Mouse (Mus musculus): ENCODE measurements around the gene Sdhc. TPM values are rescaled to one million over a fixed set of nuclear protein-coding genes. Genes with fewer than 3 reads are reported as not detected.

Gene Sdhc
- polyA plus RNA-seq, 1 experiment from 2014 or later = 291 TPM

GRCm38 (mm10) chr1:171112986-171113385 is 37.4 kb downstream of the Sdhc start:
- Histone ChIP-seq H3K9me3 (ENCODE audit: control insufficient read depth, low read length) (no peaks in the 10 kb centered on the region), H3K4me2 (ENCODE audit: low read depth) (no peak overlapping the region), H3K9ac (ENCODE audit: low read length) (no peak overlapping the region), H3K36me3 (ENCODE audit: control insufficient read depth, insufficient read depth, low read length) (no peaks in the 10 kb centered on the region), H3K27ac (ENCODE audit: low read depth, low read length) (no peak overlapping the region), H3K27me3 (ENCODE audit: control insufficient read depth, insufficient read depth, low read length) (no peaks in the 10 kb centered on the region), H3K4me3 (ENCODE audit: low read depth, low read length) (no peak overlapping the region), H3K4me1 (ENCODE audit: control insufficient read depth, insufficient read depth, low read length) (peaks cover 3% of the 10 kb centered on the region; the same call in 1 of the 2 replicates)
- WGBS = 79% methylated on average over 4 of the region's 4 CpGs
- ATAC-seq (ENCODE audit: insufficient read depth, low FRiP score, low TSS enrichment) = no peak
- no peak for DNase-seq (ENCODE audit: low spot score)

GRCm38 (mm10) chr1:171111781-171112575 is 38.4 kb downstream of the Sdhc start:
- 5% methylated on average over 15 of the region's 15 CpGs for WGBS
- Histone ChIP-seq H3K4me1 (ENCODE audit: control insufficient read depth, insufficient read depth, low read length) (peaks cover 3% of the 10 kb centered on the region; the same call in 1 of the 2 replicates), H3K4me3 (ENCODE audit: low read depth, low read length) (peak overlapping the region; percentile 44), H3K9ac (ENCODE audit: low read length) (0 out of 2 replicates have a peak overlapping the region, but pooled peaks have one; percentile 20), H3K9me3 (ENCODE audit: control insufficient read depth, low read length) (no peaks in the 10 kb centered on the region), H3K27me3 (ENCODE audit: control insufficient read depth, insufficient read depth, low read length) (no peaks in the 10 kb centered on the region), H3K27ac (ENCODE audit: low read depth, low read length) (no peak overlapping the region), H3K4me2 (ENCODE audit: low read depth) (peak overlapping the region; percentile 52), H3K36me3 (ENCODE audit: control insufficient read depth, insufficient read depth, low read length) (no peaks in the 10 kb centered on the region)
- ATAC-seq (ENCODE audit: insufficient read depth, low FRiP score, low TSS enrichment) (no peak), DNase-seq (ENCODE audit: low spot score) (no peak)

- Histone ChIP-seq H3K27ac (ENCODE audit: low read depth, low read length) (peak overlapping the region; percentile 64; the same call in 1 of the 2 replicates), H3K36me3 (ENCODE audit: control insufficient read depth, insufficient read depth, low read length) (no peaks in the 10 kb centered on the region), H3K4me1 (ENCODE audit: control insufficient read depth, insufficient read depth, low read length) (peaks cover 3% of the 10 kb centered on the region; the same call in 1 of the 2 replicates), H3K4me3 (ENCODE audit: low read depth, low read length) (peak overlapping the region; percentile 44), H3K4me2 (ENCODE audit: low read depth) (peak overlapping the region; percentile 52), H3K27me3 (ENCODE audit: control insufficient read depth, insufficient read depth, low read length) (no peaks in the 10 kb centered on the region), H3K9me3 (ENCODE audit: control insufficient read depth, low read length) (no peaks in the 10 kb centered on the region), H3K9ac (ENCODE audit: low read length) (peak overlapping the region; percentile 67)
- DNase-seq (ENCODE audit: low spot score) (peak; percentile 96), ATAC-seq (ENCODE audit: insufficient read depth, low FRiP score, low TSS enrichment) (peak; percentile 85)
- WGBS = under 1% methylated on average over 38 of the region's 38 CpGs
Measured at GRCm38 (mm10) chr1:171111020-171111780, 39.2 kb downstream of the Sdhc start.

- H3K36me3 ChIP-seq (ENCODE audit: control insufficient read depth, insufficient read depth, low read length) = no peaks in the 10 kb centered on the region
- peak overlapping the region; percentile 43 for H3K4me2 ChIP-seq (ENCODE audit: low read depth)
- H3K9ac ChIP-seq (ENCODE audit: low read length) = peak overlapping the region; percentile 67
- peak overlapping the region; percentile 64 for H3K27ac ChIP-seq (ENCODE audit: low read depth, low read length)
- ATAC-seq (ENCODE audit: insufficient read depth, low FRiP score, low TSS enrichment) (peak; percentile 36), DNase-seq (ENCODE audit: low spot score) (no peak)
- peaks cover 3% of the 10 kb centered on the region; the same call in 1 of the 2 replicates for H3K4me1 ChIP-seq (ENCODE audit: control insufficient read depth, insufficient read depth, low read length)
- WGBS = 14% methylated on average over 15 of the region's 15 CpGs
- peak overlapping the region; percentile 44 for H3K4me3 ChIP-seq (ENCODE audit: low read depth, low read length)
- H3K9me3 ChIP-seq (ENCODE audit: control insufficient read depth, low read length) = no peaks in the 10 kb centered on the region
- no peaks in the 10 kb centered on the region for H3K27me3 ChIP-seq (ENCODE audit: control insufficient read depth, insufficient read depth, low read length)
Measured at GRCm38 (mm10) chr1:171110659-171111019, 39.8 kb downstream of the Sdhc start.

- peaks cover 3% of the 10 kb centered on the region; the same call in 1 of the 2 replicates for H3K4me1 ChIP-seq (ENCODE audit: control insufficient read depth, insufficient read depth, low read length)
- ATAC-seq (ENCODE audit: insufficient read depth, low FRiP score, low TSS enrichment) (no peak), DNase-seq (ENCODE audit: low spot score) (no peak)
- no peak overlapping the region for H3K27ac ChIP-seq (ENCODE audit: low read depth, low read length)
- no peaks in the 10 kb centered on the region for H3K36me3 ChIP-seq (ENCODE audit: control insufficient read depth, insufficient read depth, low read length)
- no peak overlapping the region for H3K4me2 ChIP-seq (ENCODE audit: low read depth)
- no peaks in the 10 kb centered on the region for H3K27me3 ChIP-seq (ENCODE audit: control insufficient read depth, insufficient read depth, low read length)
- H3K9ac ChIP-seq (ENCODE audit: low read length) = no peak overlapping the region
- H3K9me3 ChIP-seq (ENCODE audit: control insufficient read depth, low read length) = no peaks in the 10 kb centered on the region
- no peak overlapping the region for H3K4me3 ChIP-seq (ENCODE audit: low read depth, low read length)
- 37% methylated on average over 9 of the region's 9 CpGs for WGBS
Measured at GRCm38 (mm10) chr1:171109620-171110019, 40.8 kb downstream of the Sdhc start.

- no peak overlapping the region for H3K4me3 ChIP-seq (ENCODE audit: low read depth, low read length)
- H3K9ac ChIP-seq (ENCODE audit: low read length) = no peak overlapping the region
- H3K9me3 ChIP-seq (ENCODE audit: control insufficient read depth, low read length) = no peaks in the 10 kb centered on the region
- WGBS = 64% methylated on average over 6 of the region's 6 CpGs
- H3K4me1 ChIP-seq (ENCODE audit: control insufficient read depth, insufficient read depth, low read length) = no peaks in the 10 kb centered on the region
- no peak overlapping the region for H3K4me2 ChIP-seq (ENCODE audit: low read depth)
- H3K36me3 ChIP-seq (ENCODE audit: control insufficient read depth, insufficient read depth, low read length) = no peaks in the 10 kb centered on the region
- H3K27me3 ChIP-seq (ENCODE audit: control insufficient read depth, insufficient read depth, low read length) = no peaks in the 10 kb centered on the region
- ATAC-seq (ENCODE audit: insufficient read depth, low FRiP score, low TSS enrichment) (no peak), DNase-seq (ENCODE audit: low spot score) (no peak)
- H3K27ac ChIP-seq (ENCODE audit: low read depth, low read length) = no peak overlapping the region
Measured at GRCm38 (mm10) chr1:171105226-171105625, 45.2 kb downstream of the Sdhc start.

GRCm38 (mm10) chr1:171103179-171103840 is 47.1 kb downstream of the Sdhc start:
- no peak overlapping the region for H3K9ac ChIP-seq (ENCODE audit: low read length)
- no peak for DNase-seq (ENCODE audit: low spot score)
- H3K4me3 ChIP-seq (ENCODE audit: low read depth, low read length) = peak overlapping the region; percentile 69
- H3K36me3 ChIP-seq (ENCODE audit: control insufficient read depth, insufficient read depth, low read length) = no peaks in the 10 kb centered on the region
- H3K27me3 ChIP-seq (ENCODE audit: control insufficient read depth, insufficient read depth, low read length) = no peaks in the 10 kb centered on the region
- no peak; the same call in 1 of the 2 replicates for ATAC-seq (ENCODE audit: insufficient read depth, low FRiP score, low TSS enrichment)
- 12% methylated on average over 10 of the region's 10 CpGs for WGBS
- H3K4me2 ChIP-seq (ENCODE audit: low read depth) = peak overlapping the region; percentile 48
- H3K27ac ChIP-seq (ENCODE audit: low read depth, low read length) = no peak overlapping the region
- H3K9me3 ChIP-seq (ENCODE audit: control insufficient read depth, low read length) = no peaks in the 10 kb centered on the region
- no peaks in the 10 kb centered on the region for H3K4me1 ChIP-seq (ENCODE audit: control insufficient read depth, insufficient read depth, low read length)

GRCm38 (mm10) chr1:171102547-171103177 is 47.7 kb downstream of the Sdhc start:
- H3K27ac ChIP-seq (ENCODE audit: low read depth, low read length) = no peak overlapping the region
- ATAC-seq (ENCODE audit: insufficient read depth, low FRiP score, low TSS enrichment) = peak; percentile 92
- H3K9me3 ChIP-seq (ENCODE audit: control insufficient read depth, low read length) = no peaks in the 10 kb centered on the region
- H3K4me2 ChIP-seq (ENCODE audit: low read depth) = peak overlapping the region; percentile 48
- H3K36me3 ChIP-seq (ENCODE audit: control insufficient read depth, insufficient read depth, low read length) = no peaks in the 10 kb centered on the region
- DNase-seq (ENCODE audit: low spot score) = peak; percentile 92
- H3K4me3 ChIP-seq (ENCODE audit: low read depth, low read length) = peak overlapping the region; percentile 69
- peak overlapping the region; percentile 39; the same call in 1 of the 2 replicates for H3K9ac ChIP-seq (ENCODE audit: low read length)
- H3K27me3 ChIP-seq (ENCODE audit: control insufficient read depth, insufficient read depth, low read length) = no peaks in the 10 kb centered on the region
- WGBS = 0% methylated on average over 35 of the region's 35 CpGs
- H3K4me1 ChIP-seq (ENCODE audit: control insufficient read depth, insufficient read depth, low read length) = no peaks in the 10 kb centered on the region
